In the genomic region with DNA sequence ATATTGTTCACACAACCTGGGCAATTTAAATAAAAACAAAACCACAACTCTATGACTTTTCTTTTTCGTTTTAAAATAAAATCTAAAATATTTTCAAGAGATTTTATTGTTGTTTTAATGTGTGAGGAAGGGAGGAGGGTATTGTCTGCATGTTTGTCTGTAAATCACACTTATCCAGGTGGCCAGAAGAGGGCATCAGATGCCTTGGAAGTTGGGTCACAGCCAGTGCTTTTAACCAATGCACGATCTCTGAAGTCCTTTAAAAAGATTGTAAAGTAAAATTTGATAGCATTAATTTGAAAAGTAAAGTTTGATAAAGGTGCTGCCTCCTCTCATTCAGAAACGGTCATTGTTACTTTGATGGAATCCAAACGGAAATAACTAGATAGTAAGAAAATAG, we compare ENCODE assay signal across 19 mouse cellular contexts. TPM values are rescaled to one million over a fixed set of nuclear protein-coding genes. Genes with fewer than 3 reads are reported as not detected.
DNase-seq lines count a peak whose midpoint lies in the region; ATAC-seq and TF ChIP-seq lines count a peak whose summit lies in the region.
"Had no signal": no experiment of that assay in that cellular context is flagged by ENCODE, and none has a peak within 500 bp of the region (broad histone marks: within the 10 kb centered on the region; RNA-seq: fewer than 3 reads in every experiment).

No protein-coding gene starts in this region.

- no peaks in the 10 kb centered on the region for H3K4me1 ChIP-seq in kidney, postnatal 0 days (replicated peaks; ENCODE audit: insufficient read depth, low read length)
- H3K4me1 ChIP-seq: lung, embryonic 15.5 days; neural tube, embryonic 15.5 days had no signal

- no peak overlapping the region for H3K27ac ChIP-seq in kidney, postnatal 0 days
- H3K27ac ChIP-seq: lung, embryonic 15.5 days; neural tube, embryonic 15.5 days had no signal

- TF ChIP-seq CTCF in kidney, postnatal 0 days (IDR thresholded peaks at IDR 0.05; ENCODE audit: low read depth), result peak; percentile 44; the same call in 1 of the 2 replicates

- no peak for ATAC-seq in kidney, postnatal 0 days (replicated peaks; ENCODE audit: low FRiP score, low read depth)
- ATAC-seq: Patski had no signal

- WGBS in kidney, postnatal 0 days, result 34% methylated on average over 4 of the region's 4 CpGs

- no peaks in the 10 kb centered on the region for H3K9me3 ChIP-seq in kidney, postnatal 0 days (replicated peaks; ENCODE audit: low read length)
- H3K9me3 ChIP-seq: lung, embryonic 15.5 days; neural tube, embryonic 15.5 days had no signal

- DNase-seq in embryo, embryonic 10 days (ENCODE audit: low spot score), result peak; percentile 14
- no peak for DNase-seq in embryo, embryonic 9.5 days (ENCODE audit: extremely low spot score)
- DNase-seq in kidney, postnatal 0 days (ENCODE audit: low spot score), result peak; percentile 3
- DNase-seq in kidney, postnatal 4 days, result no peak
- peak; percentile 49 for DNase-seq in 3T3-L1 (ENCODE audit: low read depth, low spot score)
- DNase-seq in ZHBTc4 (ENCODE audit: low read depth, low spot score), result peak; percentile 38
- DNase-seq in heart, postnatal 36 days, result no peak
- DNase-seq in spleen, adult 18-20 months, result no peak
- DNase-seq: adrenal gland, adult 2 months; gastrocnemius, postnatal 36 days; kidney, postnatal 25 days; liver had no signal

- no peak overlapping the region for H3K4me2 ChIP-seq in kidney, postnatal 0 days (ENCODE audit: low read length)
- H3K4me2 ChIP-seq: lung, embryonic 15.5 days; neural tube, embryonic 15.5 days had no signal

- H3K36me3 ChIP-seq in kidney, postnatal 0 days (ENCODE audit: insufficient read depth, low read length), result no peaks in the 10 kb centered on the region
- H3K36me3 ChIP-seq: lung, embryonic 15.5 days; neural tube, embryonic 15.5 days had no signal

- intact Hi-C loops in heart, postnatal 36 days (cut with DNase I), result no loop called here

- H3K4me3 ChIP-seq in kidney, postnatal 0 days (replicated peaks; ENCODE audit: low read depth, low read length), result no peak overlapping the region
- H3K4me3 ChIP-seq: lung, embryonic 15.5 days; neural tube, embryonic 15.5 days had no signal

- no peak overlapping the region for H3K9ac ChIP-seq in kidney, postnatal 0 days (ENCODE audit: low read depth, low read length)
- H3K9ac ChIP-seq: lung, embryonic 15.5 days; neural tube, embryonic 15.5 days had no signal

- H3K27me3 ChIP-seq in kidney, postnatal 0 days (ENCODE audit: insufficient read depth, low read length), result no peaks in the 10 kb centered on the region
- H3K27me3 ChIP-seq: lung, embryonic 15.5 days; neural tube, embryonic 15.5 days; Patski had no signal

RNA-seq across cellular contexts. Expression of gene Olfr101, which starts 4.4 kb away (rescaled TPM):
- not detected in 2 replicates for polyA plus RNA-seq in kidney, postnatal 0 days (2015; fragmentation: Nextera tagmentation; extraction: Ambion mirVana)
- total RNA-seq in heart, postnatal 36 days (2021), result not detected
- total RNA-seq: adrenal gland, adult 2 months; gastrocnemius, postnatal 36 days; left cerebral cortex, postnatal 10 days; megakaryocyte progenitor cell, adult 5-6 weeks had no signal
- polyA plus RNA-seq: adrenal gland, adult 2 months; C2C12; heart, embryonic 14.5 days; lung, embryonic 15.5 days; neural tube, embryonic 15.5 days; Patski had no signal

RNA-seq across cellular contexts. Expression of gene Olfr102, which starts 8.4 kb away (rescaled TPM):
- polyA plus RNA-seq in kidney, postnatal 0 days (2015; fragmentation: Nextera tagmentation; extraction: Ambion mirVana), result not detected in 2 replicates
- not detected for total RNA-seq in heart, postnatal 36 days (2021)
- total RNA-seq: adrenal gland, adult 2 months; gastrocnemius, postnatal 36 days; left cerebral cortex, postnatal 10 days; megakaryocyte progenitor cell, adult 5-6 weeks had no signal
- polyA plus RNA-seq: adrenal gland, adult 2 months; C2C12; heart, embryonic 14.5 days; lung, embryonic 15.5 days; neural tube, embryonic 15.5 days; Patski had no signal

RNA-seq across cellular contexts. Expression of gene Olfr99, which starts 25.2 kb away (rescaled TPM):
- polyA plus RNA-seq in kidney, postnatal 0 days (2015; fragmentation: Nextera tagmentation; extraction: Ambion mirVana), result not detected in 2 replicates
- total RNA-seq in heart, postnatal 36 days (2021), result not detected
- total RNA-seq: adrenal gland, adult 2 months; gastrocnemius, postnatal 36 days; left cerebral cortex, postnatal 10 days; megakaryocyte progenitor cell, adult 5-6 weeks had no signal
- polyA plus RNA-seq: adrenal gland, adult 2 months; C2C12; heart, embryonic 14.5 days; lung, embryonic 15.5 days; neural tube, embryonic 15.5 days had no signal

RNA-seq across cellular contexts. Expression of gene Olfr103, which starts 31.0 kb away (rescaled TPM):
- not detected in 2 replicates for polyA plus RNA-seq in kidney, postnatal 0 days (2015; fragmentation: Nextera tagmentation; extraction: Ambion mirVana)
- total RNA-seq in heart, postnatal 36 days (2021), result not detected
- total RNA-seq: adrenal gland, adult 2 months; gastrocnemius, postnatal 36 days; left cerebral cortex, postnatal 10 days; megakaryocyte progenitor cell, adult 5-6 weeks had no signal
- polyA plus RNA-seq: adrenal gland, adult 2 months; C2C12; heart, embryonic 14.5 days; lung, embryonic 15.5 days; neural tube, embryonic 15.5 days; Patski had no signal

RNA-seq across cellular contexts. Expression of gene H2-M3, which starts 38.5 kb away (rescaled TPM):
- polyA plus RNA-seq in kidney, postnatal 0 days (2015; fragmentation: Nextera tagmentation; extraction: Ambion mirVana), result 2.3 and 2.8 TPM in 2 replicates
- 1 to 10 TPM; 2.8 to 3.7 TPM for total RNA-seq in heart, postnatal 36 days (2021)

Comparison
In these comparisons a context has a peak if more than half of its experiments do, and no peak if none do; other contexts are left out.
1. DNase-seq: peak in embryo, embryonic 10 days (single experiment), kidney, postnatal 0 days (single experiment), 3T3-L1 (single experiment) and ZHBTc4 (single experiment); none in embryo, embryonic 9.5 days (single experiment), kidney, postnatal 4 days (0 of 2), heart, postnatal 36 days (0 of 2) and spleen, adult 18-20 months (0 of 2).